Mouse (Mus musculus) heart, postnatal 14 days (tissue): ENCODE measurements around the gene Gm20773. TPM values are rescaled to one million over a fixed set of nuclear protein-coding genes. Genes with fewer than 3 reads are reported as not detected.
"Not testable (repeated sequence)": the region's sequence is repeated elsewhere in the genome, so short reads cannot be mapped to it uniquely, and the experiment has no call there.

Experiments used
- DNase-seq, 2 experiments: peaks; one replicate each; pipeline ENCODE4 v3.0.0; 2021 to 2022
- intact Hi-C: fragments of 180-260 bp; cut with DNase I; formaldehyde crosslinking; loops from one replicate; pipeline ENCODE4 v1.15.1; 2025
- long read RNA-seq, 2 experiments: library from polyadenylated mRNA; stranded (forward); transcript quantifications; one replicate each; pipeline ENCODE4 v2.0.0; 2021
- total RNA-seq, 2 experiments: library from RNA; stranded (reverse); gene quantifications; 2 replicates each; pipeline ENCODE4 v1.2.3; 2021

Gm20773 gene
- total RNA-seq, result not detected
- long read RNA-seq, experiment 1, result 0 reads
- long read RNA-seq, experiment 2, result 0 reads

- intact Hi-C loops, DNase-seq: not testable (repeated sequence)
These were observed at the start of gene Gm20773 for GRCm38 (mm10) chrY:13493726-13494125. Gene Gm20773, plus strand, starts transcription at chrY:13494026.

DNA sequence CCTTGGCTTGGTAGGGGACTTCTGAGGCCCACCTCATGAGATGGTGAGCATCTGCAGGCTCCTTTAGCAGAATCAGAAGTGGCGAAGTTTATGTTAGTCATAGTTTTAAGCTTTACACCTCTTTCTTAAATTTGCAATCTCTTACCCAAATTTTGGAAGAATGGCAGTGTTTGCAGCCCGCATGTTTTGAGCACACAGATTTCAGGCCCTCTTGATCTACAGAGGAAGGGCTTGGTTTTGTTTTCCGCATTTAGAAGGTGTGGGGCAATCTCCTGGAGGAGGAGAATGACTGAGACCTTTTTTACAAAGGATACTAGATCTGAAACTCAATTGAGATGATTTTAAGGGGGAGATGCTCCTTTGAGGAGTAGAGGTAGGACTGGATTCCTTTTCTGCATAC is 28.3 kb upstream of the Gm20773 start, which contains the start of gene Gm21866:
Gene Gm21866 (minus strand): TSS at position 101 of the 400 bp plus-strand sequence.
- not testable (repeated sequence) for DNase-seq

More for the DNA sequence above, 28.3 kb upstream of the Gm20773 start, which contains the start of gene Gm21866:
- intact Hi-C loops, result not testable (repeated sequence)

Other genes starting within 250 kb of the Gm20773 start
- gene Gm21440, start 241.6 kb upstream of the Gm20773 start, total RNA-seq, result not detected
- gene Gm21454, start 241.6 kb upstream of the Gm20773 start, total RNA-seq, result not detected
- not detected for gene Gm21725, start 145.0 kb upstream of the Gm20773 start, total RNA-seq
- gene Gm21866, start 28.4 kb upstream of the Gm20773 start, total RNA-seq, result not detected